Mouse (Mus musculus) liver, postnatal 0 days (tissue): ENCODE results near the gene Bysl. TPM values are rescaled to one million over a fixed set of nuclear protein-coding genes. Genes with fewer than 3 reads are reported as not detected.

Experiments
- ATAC-seq: fragments of 200-750 bp; cut with Nextera tagmentation; 2 replicates; pipeline ENCODE4 v1.8.0; 2017; ENCODE audit warnings: mild to moderate bottlenecking, moderate library complexity
- DNase-seq: peaks from one replicate; pipeline ENCODE4 v3.0.0-alpha.2; 2016
- H3K27ac ChIP-seq: fragments of 300-500 bp; sonication (generic); 2 replicates; pipeline ENCODE4 v1.5.1; 2014; ENCODE audit warnings: antibody characterized with exemption, moderate library complexity, mild to moderate bottlenecking, low read depth
- H3K27me3 ChIP-seq: fragments of 300-500 bp; sonication (generic); 2 replicates; pipeline ENCODE4 v1.6.1; 2014; ENCODE audit warnings: low read length, control low read depth, mixed read lengths; ENCODE audit not compliant: insufficient read depth
- H3K36me3 ChIP-seq: fragments of 300-500 bp; sonication (generic); replicated peaks from 2 replicates; pipeline ENCODE4 v1.6.1; 2014; ENCODE audit warnings: mild to moderate bottlenecking, control low read depth, low read length, moderate library complexity, mixed read lengths; ENCODE audit not compliant: insufficient read depth
- H3K4me1 ChIP-seq: fragments of 300-500 bp; sonication (generic); 2 replicates; pipeline ENCODE4 v1.6.1; 2014; ENCODE audit warnings: antibody characterized with exemption, mild to moderate bottlenecking, control low read depth; ENCODE audit not compliant: insufficient read depth
- H3K4me2 ChIP-seq: fragments of 300-500 bp; sonication (generic); 2 replicates; pipeline ENCODE4 v1.6.1; 2014; ENCODE audit warnings: low read depth, mild to moderate bottlenecking, low read length, moderate library complexity, mixed read lengths
- H3K4me3 ChIP-seq: fragments of 300-500 bp; sonication (generic); 2 replicates; pipeline ENCODE4 v1.5.1; 2014; ENCODE audit warnings: low read depth, low read length
- H3K9ac ChIP-seq: fragments of 300-500 bp; sonication (generic); replicated peaks from 2 replicates; pipeline ENCODE4 v1.6.1; 2014; ENCODE audit warnings: mild to moderate bottlenecking, moderate library complexity
- H3K9me3 ChIP-seq: fragments of 300-500 bp; sonication (generic); 2 replicates; pipeline ENCODE4 v1.6.1; 2016; ENCODE audit warnings: mild to moderate bottlenecking, control low read depth, low read length, mixed read lengths
- CTCF ChIP-seq: sonication (generic); IDR thresholded peaks from 2 replicates; pipeline ENCODE4 v1.5.1; 2016; ENCODE audit warnings: antibody characterized with exemption, low read depth
- EP300 ChIP-seq: IDR thresholded peaks from 2 replicates; pipeline ENCODE4 v1.6.1; 2016; ENCODE audit warnings: antibody characterized with exemption, low read depth, mild to moderate bottlenecking
- WGBS: fragments of 180-500 bp; shearing (Covaris S2); extraction: QIAGEN DNeasy Blood & Tissue Kit; methylation state at CpG from one replicate; pipeline ENCODE4 v1.1.7; 2014; ENCODE audit not compliant: insufficient replicate concordance; 5-methylcytosine and 5-hydroxymethylcytosine counted together
- polyA plus RNA-seq: library from polyadenylated mRNA; unstranded; fragments of >200 nt; fragmentation: Nextera tagmentation; extraction: Ambion mirVana; gene quantifications from 2 replicates; pipeline ENCODE4 v1.2.1, GENCODE M21; 2015

Bysl gene
- polyA plus RNA-seq, 1 experiment from 2014 or later = 10.6 TPM

DNA sequence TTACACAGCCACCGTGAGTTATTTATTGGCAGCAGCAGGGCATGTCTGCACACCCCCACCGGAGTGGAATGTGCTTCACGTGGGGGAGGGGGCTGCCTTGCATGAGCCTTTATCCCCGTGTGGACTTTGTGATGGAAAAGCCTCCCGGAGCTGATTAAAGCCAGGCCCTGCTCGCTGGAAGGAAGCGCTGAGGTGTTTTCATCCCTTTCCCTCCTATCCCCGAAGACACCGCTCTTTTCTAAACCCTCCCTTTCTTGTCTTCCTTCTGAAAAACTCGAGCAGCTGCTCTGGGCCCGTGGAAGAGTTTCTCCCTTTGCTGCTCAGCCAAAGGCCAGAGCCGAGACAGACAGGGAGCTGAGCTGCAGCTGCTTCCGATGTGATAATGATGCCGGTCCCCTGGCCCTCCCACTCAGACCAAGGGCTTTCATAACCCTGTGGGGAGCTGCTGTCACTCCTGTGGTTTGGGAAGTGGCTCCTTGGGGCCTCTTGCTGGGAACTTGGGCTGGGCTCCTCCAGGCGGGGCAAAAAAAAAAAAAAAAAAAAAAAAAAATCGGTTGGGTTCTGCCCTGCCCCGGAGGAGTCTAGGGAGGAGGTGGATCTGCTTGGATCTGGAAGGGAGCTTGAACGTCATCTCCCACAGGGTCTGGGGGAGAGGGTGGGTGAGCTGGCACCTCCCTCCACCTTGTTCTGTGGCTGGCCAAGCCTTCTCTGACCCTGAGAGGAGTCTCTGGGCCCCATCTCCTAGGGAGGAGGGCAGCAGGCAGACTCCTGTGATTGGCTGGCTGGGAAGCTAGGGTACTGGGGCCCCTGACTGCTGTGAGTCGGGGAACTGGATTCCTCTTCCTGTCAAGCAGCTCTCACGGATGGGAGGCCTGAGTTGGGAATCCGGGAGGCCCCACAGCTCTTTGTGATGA lies 15.8 kb downstream of the Bysl start:
- Histone ChIP-seq H3K27ac (peak overlapping the region; percentile 93), H3K36me3 (peaks cover 48% of the 10 kb centered on the region), H3K9me3 (no peaks in the 10 kb centered on the region), H3K27me3 (no peaks in the 10 kb centered on the region), H3K9ac (peak overlapping the region; percentile 86), H3K4me2 (peak overlapping the region; percentile 86), H3K4me3 (peak overlapping the region; percentile 95), H3K4me1 (peaks cover 55% of the 10 kb centered on the region)
- ATAC-seq (peak; percentile 41), DNase-seq (peak; percentile 80)
- WGBS = 6% methylated on average over 21 of the region's 21 CpGs
- TF ChIP-seq CTCF = no peak
- peak; percentile 64 for TF ChIP-seq EP300

- TF ChIP-seq CTCF = no peak
- no peak for TF ChIP-seq EP300
- Histone ChIP-seq H3K4me3 (peak overlapping the region; percentile 95), H3K9me3 (no peaks in the 10 kb centered on the region), H3K4me1 (peaks cover 53% of the 10 kb centered on the region), H3K36me3 (peaks cover 44% of the 10 kb centered on the region), H3K9ac (peak overlapping the region; percentile 86), H3K27ac (peak overlapping the region; percentile 93), H3K4me2 (peak overlapping the region; percentile 86), H3K27me3 (no peaks in the 10 kb centered on the region)
- 0% methylated on average over 6 of the region's 9 CpGs for WGBS
- ATAC-seq = no peak
- no peak for DNase-seq
These were observed 16.4 kb downstream of the Bysl start for GRCm38 (mm10) chr17:47594969-47595247.

GRCm38 (mm10) chr17:47594183-47594968 lies 16.9 kb downstream of the Bysl start:
- peaks cover 47% of the 10 kb centered on the region for H3K4me1 ChIP-seq
- H3K4me3 ChIP-seq = peak overlapping the region; percentile 95
- ATAC-seq (no peak), DNase-seq (peak; percentile 66)
- no peaks in the 10 kb centered on the region for H3K27me3 ChIP-seq
- peaks cover 39% of the 10 kb centered on the region for H3K36me3 ChIP-seq
- H3K9ac ChIP-seq = peak overlapping the region; percentile 86
- WGBS = under 1% methylated on average over 37 of the region's 43 CpGs
- peak overlapping the region; percentile 93 for H3K27ac ChIP-seq
- peak overlapping the region; percentile 86 for H3K4me2 ChIP-seq
- H3K9me3 ChIP-seq = no peaks in the 10 kb centered on the region
- TF ChIP-seq CTCF (no peak), EP300 (peak; percentile 35; the same call in 1 of the 2 replicates)

DNA sequence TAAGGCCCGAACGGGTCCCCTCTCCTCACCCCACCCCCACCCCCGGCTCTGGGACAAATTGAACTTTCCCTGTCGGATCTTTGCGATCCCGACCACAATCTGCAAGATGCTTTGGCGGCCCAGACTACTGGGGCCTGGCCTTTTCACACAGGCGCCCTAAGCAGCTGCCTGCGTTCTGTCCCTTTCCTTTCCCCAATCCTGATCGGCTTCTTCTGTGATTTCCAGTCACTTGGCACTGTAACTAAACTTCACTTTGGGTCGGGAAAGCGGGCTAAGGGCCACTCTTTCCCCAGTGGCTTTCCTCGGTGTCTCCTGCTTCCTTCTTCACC lies 17.5 kb downstream of the Bysl start:
- TF ChIP-seq EP300 = no peak
- no peak for TF ChIP-seq CTCF
- no peak for DNase-seq
- Histone ChIP-seq H3K9ac (peak overlapping the region; percentile 86), H3K4me2 (peak overlapping the region; percentile 86), H3K4me3 (peak overlapping the region; percentile 95), H3K36me3 (peaks cover 33% of the 10 kb centered on the region), H3K27me3 (no peaks in the 10 kb centered on the region), H3K4me1 (peaks cover 42% of the 10 kb centered on the region), H3K27ac (peak overlapping the region; percentile 93), H3K9me3 (no peaks in the 10 kb centered on the region)
- WGBS = under 1% methylated on average over 13 of the region's 13 CpGs
- no peak for ATAC-seq

DNA sequence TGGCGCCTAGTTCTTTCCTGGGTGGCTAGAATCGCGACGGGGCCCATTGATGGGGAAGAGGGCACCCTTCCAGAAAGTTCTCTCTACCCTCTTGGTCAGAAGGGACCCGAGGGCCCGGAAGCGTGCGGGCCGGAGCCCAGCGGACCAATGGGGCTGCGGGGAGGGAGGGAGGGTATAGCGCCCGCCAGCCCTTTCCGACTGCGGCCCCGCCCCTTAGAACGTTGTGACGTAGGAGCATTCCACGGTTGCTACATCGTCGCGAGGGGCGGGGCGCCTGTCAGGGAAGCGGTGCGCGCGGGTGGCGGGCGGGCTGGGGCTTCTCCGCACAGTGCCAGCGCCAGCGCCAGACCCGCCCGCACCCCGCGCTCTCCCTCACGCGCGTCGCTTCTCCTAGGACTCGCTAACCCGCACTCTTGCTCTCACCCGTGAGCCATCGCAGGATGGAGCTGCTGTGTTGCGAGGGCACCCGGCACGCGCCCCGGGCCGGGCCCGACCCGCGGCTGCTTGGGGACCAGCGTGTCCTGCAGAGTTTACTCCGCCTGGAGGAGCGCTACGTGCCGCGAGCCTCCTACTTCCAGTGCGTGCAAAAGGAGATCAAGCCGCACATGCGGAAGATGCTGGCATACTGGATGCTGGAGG lies 18.0 kb downstream of the Bysl start:
- peak; percentile 78 for ATAC-seq
- under 1% methylated on average over 54 of the region's 63 CpGs for WGBS
- DNase-seq = peak; percentile 98
- H3K9me3 ChIP-seq = no peaks in the 10 kb centered on the region
- TF ChIP-seq CTCF = no peak
- peak; percentile 72 for TF ChIP-seq EP300
- H3K4me1 ChIP-seq = peaks cover 37% of the 10 kb centered on the region
- H3K9ac ChIP-seq = peak overlapping the region; percentile 86
- peak overlapping the region; percentile 86 for H3K4me2 ChIP-seq
- H3K36me3 ChIP-seq = peaks cover 28% of the 10 kb centered on the region
- peak overlapping the region; percentile 93 for H3K27ac ChIP-seq
- H3K27me3 ChIP-seq = no peaks in the 10 kb centered on the region
- peak overlapping the region; percentile 95 for H3K4me3 ChIP-seq

DNA sequence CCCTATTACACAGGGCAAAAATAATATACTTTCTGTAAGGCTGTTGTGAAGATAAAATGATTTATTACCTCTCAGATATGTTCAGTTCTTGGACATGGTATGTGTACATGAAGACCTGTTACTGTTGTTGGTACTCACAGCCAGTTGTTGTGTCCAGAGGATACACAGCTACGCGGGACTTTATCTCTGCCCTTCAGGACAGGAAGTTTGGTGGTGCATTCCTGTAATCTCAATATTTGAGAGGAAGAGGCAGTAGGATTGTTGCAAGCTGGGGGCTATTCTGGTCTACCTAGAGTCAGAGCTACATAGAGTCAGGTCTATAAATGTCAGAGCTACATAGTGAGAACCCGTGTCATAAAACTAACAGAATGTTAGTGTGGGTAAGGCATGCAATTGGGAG lies 20.2 kb downstream of the Bysl start:
- H3K9ac ChIP-seq = no peak overlapping the region
- no peak for ATAC-seq
- peaks cover 18% of the 10 kb centered on the region for H3K4me1 ChIP-seq

More for the DNA sequence above, 20.2 kb downstream of the Bysl start:
- no peak overlapping the region for H3K27ac ChIP-seq
- H3K9me3 ChIP-seq = no peaks in the 10 kb centered on the region
- no peak overlapping the region for H3K4me2 ChIP-seq
- no peak for DNase-seq
- 35% methylated on average over 3 of the region's 3 CpGs for WGBS
- no peaks in the 10 kb centered on the region for H3K27me3 ChIP-seq
- H3K36me3 ChIP-seq = 0 out of 2 replicates have a peak, but pooled peaks cover 8% of the 10 kb centered on the region
- TF ChIP-seq EP300 = peak; percentile 39; the same call in 1 of the 2 replicates
- no peak for TF ChIP-seq CTCF
- H3K4me3 ChIP-seq = no peak overlapping the region
